Mouse (Mus musculus) cortical plate, adult 2 months (tissue): ENCODE results near the gene Cdk5r1. TPM values are rescaled to one million over a fixed set of nuclear protein-coding genes. Genes with fewer than 3 reads are reported as not detected.

Source experiments
- H3K27ac ChIP-seq: fragments of 200-500 bp; 2 replicates; pipeline ENCODE4 v1.5.1; 2012; ENCODE audit warnings: low read length, control low read depth, inconsistent platforms; ENCODE audit not compliant: insufficient read depth
- H3K4me1 ChIP-seq: fragments of 200-500 bp; 2 replicates; pipeline ENCODE4 v1.6.1; 2011; ENCODE audit warnings: low read length; ENCODE audit not compliant: control insufficient read depth, insufficient read depth
- H3K4me3 ChIP-seq: fragments of 200-500 bp; 2 replicates; pipeline ENCODE4 v1.5.1; 2011; ENCODE audit warnings: mild to moderate bottlenecking, low read length, control low read depth; ENCODE audit not compliant: insufficient read depth
- CTCF ChIP-seq: fragments of 200-500 bp; IDR thresholded peaks from 2 replicates; pipeline ENCODE4 v1.5.1; 2011; ENCODE audit warnings: mild to moderate bottlenecking, control low read depth, low read length; ENCODE audit not compliant: insufficient read depth; ENCODE audit errors: extremely low read depth
- POLR2A ChIP-seq: fragments of 200-500 bp; IDR thresholded peaks from 2 replicates; pipeline ENCODE4 v1.6.1; 2011; ENCODE audit warnings: mild to moderate bottlenecking, low read length, control low read depth; ENCODE audit not compliant: insufficient read depth; ENCODE audit errors: extremely low read depth
- polyA plus RNA-seq: library from polyadenylated mRNA; depleted of rRNA; stranded (reverse); fragments of >200 nt; gene quantifications from 2 replicates; pipeline ENCODE4 v1.2.3, GENCODE M21; 2012

The Cdk5r1 gene
- polyA plus RNA-seq, 1 experiment, result 234 TPM

DNA sequence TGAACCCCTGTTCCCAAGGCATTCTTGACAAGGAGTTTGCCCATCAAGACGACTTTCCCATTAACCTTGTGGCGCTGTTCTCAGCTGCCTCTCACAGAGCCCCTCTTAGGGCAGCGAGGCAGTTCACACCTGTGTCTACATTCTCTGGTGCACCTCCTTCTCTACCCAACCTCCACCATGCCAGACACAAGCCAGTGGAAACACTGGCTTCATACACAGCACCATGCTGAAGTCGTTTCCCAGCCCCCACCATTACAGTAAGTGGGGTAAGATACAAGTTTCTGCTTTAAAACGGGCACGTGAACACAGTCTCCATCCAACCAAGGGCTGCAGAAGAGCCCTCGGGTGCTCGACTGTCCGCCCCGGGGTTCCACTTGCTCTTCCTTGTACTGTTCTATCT is 33.3 kb downstream of the Cdk5r1 start:
- H3K4me3 ChIP-seq, result no peak overlapping the region
- TF ChIP-seq POLR2A (no peak), CTCF (no peak)
- H3K4me1 ChIP-seq, result peaks cover 13% of the 10 kb centered on the region
- no peak overlapping the region for H3K27ac ChIP-seq

DNA sequence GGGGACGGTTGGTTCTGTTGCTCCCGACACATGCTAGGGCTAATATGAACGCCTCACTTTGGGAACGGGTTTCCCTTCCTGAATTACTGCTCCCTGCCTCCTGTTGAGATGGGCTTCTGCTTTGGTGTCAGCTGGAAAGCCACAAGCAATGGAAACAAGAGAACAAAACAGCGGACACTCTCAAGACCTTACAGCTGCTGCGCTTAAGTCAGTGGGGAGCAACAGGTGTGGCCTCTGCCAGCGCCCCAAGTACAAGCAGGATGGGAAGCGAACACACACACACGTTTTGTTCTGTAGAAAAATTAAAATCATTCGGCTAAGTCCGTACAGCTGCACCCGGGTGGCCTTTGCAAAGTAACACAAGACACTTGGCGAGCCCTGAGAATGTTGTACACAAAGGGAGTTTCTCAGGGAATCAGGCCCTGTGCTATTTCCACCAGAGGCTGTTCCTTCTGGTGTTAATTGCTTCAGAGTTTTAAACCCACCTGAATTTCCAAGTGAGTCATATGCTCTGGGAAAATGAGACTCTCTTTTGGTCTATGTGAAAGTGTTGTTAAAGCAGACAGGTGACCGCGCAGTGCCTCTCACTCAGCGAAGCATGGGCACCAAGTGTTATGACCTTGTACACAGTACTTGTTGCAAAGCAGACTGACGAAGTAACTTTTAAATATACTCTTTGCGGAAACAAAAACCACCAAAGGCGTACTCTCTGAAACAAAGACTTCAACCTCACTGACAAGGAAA is 35.7 kb downstream of the Cdk5r1 start:
- Histone ChIP-seq H3K27ac (no peak overlapping the region), H3K4me1 (peaks cover 18% of the 10 kb centered on the region), H3K4me3 (no peak overlapping the region)
- TF ChIP-seq CTCF (no peak), POLR2A (no peak)

DNA sequence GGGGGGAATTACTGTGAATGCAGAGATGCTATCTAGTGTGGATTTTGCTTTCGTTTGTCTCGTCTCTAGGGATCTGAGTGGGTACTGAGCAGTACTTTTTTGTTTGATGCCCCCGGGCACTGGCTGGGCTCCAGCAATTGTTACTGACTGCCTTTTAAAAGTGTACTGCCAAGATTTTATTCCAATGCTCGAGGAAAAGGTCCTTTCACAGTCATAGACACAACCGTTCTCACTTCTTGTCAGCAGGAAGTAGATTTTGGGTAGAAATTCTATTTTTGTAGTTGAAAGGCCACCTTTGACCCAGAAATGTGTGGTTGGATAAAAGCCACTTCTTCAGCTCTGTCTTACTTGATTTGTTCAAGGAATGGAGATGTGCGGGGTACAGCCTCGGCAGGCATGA is 37.0 kb downstream of the Cdk5r1 start:
- no peak overlapping the region for H3K27ac ChIP-seq
- H3K4me1 ChIP-seq, result peaks cover 12% of the 10 kb centered on the region
- H3K4me3 ChIP-seq, result no peak overlapping the region
- TF ChIP-seq POLR2A (no peak), CTCF (no peak)

DNA sequence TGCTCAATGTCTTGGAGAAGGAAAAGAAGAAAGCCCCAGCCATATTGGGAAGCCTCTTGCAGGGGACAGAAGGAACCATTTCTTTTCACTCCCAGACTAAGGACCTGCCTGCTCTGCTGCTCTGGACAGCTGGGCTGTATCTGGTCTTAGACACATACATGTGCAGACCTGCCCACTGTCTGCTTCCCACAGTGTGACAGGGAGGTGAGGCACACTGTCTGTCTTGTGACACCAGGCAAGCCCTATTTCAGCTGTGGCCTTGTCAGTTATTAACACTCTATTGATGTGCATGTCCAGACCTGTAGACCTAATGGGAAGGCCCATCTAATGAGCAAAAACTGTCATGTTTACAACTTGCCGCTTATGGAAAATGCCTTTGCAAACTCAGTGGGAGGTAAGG is 38.5 kb downstream of the Cdk5r1 start:
- H3K4me3 ChIP-seq, result no peak overlapping the region
- peaks cover 14% of the 10 kb centered on the region for H3K4me1 ChIP-seq
- TF ChIP-seq POLR2A (no peak), CTCF (no peak)
- no peak overlapping the region for H3K27ac ChIP-seq

DNA sequence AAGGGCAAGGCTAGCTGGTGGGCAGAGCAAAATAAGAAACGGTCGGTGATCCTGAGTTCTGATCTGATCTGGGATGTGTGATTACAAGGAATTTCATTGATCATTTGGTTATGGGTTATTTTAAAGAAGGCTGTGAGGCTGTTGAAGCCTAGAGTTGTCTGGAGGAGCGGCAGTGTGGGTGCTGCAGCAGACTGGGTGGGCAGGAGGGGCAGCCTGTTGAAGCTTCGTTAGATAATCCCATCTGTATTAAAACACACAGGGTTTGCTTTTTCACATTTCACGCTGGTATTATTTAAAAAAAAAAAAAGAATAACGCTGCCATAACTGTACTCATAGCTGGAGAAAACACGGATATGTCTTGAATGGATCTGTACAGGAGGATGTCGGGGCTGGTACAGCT is 39.1 kb downstream of the Cdk5r1 start:
- Histone ChIP-seq H3K4me3 (no peak overlapping the region), H3K4me1 (peaks cover 14% of the 10 kb centered on the region), H3K27ac (peak overlapping the region; percentile 64; the same call in 1 of the 2 replicates)
- TF ChIP-seq POLR2A (no peak), CTCF (no peak)

DNA sequence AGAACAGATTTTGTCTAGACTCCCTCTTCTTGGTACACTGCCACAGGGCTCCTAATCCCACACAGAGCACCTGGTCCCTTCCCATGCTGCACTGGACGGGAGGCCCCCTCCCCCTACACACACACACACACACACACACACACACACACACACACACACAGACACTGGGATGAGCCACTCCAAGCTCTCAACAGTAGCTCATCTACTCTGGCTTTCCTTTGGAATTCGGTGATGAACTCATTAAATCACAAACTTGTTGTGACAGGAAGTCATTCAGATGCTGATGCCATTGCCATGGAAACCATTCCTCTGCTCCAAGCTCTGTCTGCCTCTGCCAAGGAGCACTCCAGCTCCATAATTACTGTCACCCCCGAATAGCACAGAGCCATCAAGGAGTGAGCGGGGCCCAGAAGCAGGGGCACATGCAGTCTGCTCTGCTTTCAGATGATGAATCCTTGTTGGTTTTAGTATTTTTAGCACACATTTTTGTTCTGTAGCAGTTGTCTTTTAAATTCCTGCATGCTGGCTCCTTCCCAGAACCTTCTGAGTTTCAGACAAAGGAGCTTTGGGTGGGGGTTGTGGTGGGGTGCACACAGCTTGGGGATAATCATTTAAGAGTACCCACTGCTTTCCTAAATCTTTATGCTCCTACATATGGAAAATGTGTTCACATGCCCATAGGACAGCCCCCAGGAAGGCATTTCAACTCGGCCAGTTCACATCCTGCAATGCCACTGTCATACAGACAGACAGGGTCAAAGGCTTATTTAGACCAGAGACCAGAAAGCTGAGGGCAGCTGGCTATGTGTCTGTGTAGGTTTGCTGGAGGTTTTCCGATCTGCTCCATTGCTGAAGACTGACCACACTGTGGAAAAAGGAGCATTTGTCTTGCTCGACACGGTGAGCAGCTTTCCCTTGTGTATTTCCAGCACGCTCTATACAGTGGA is 41.9 kb downstream of the Cdk5r1 start:
- Histone ChIP-seq H3K4me1 (peaks cover 14% of the 10 kb centered on the region), H3K27ac (peak overlapping the region; percentile 73), H3K4me3 (no peak overlapping the region)
- TF ChIP-seq CTCF, result no peak
- no peak for TF ChIP-seq POLR2A

DNA sequence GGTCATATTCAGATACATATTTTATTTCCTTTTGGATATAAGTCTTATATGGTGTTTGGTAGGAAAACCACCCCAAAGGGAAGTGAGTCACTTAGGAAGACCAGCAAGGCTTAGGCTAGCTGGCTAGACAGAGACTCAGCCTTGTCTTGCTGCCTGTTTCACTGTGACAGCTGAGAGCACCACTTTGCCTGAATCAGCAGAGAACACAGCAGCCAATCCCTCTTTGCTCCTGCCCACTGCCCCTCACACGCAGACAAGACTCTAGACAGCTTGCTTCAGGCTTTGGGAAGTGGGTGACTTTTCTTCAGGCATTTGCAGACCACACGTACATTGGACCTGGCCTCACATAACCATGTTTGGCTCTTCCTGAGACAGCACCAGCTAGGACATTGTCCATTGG is 44.3 kb downstream of the Cdk5r1 start:
- peaks cover 8% of the 10 kb centered on the region for H3K4me1 ChIP-seq
- TF ChIP-seq CTCF, result no peak
- TF ChIP-seq POLR2A, result no peak
- H3K4me3 ChIP-seq, result no peak overlapping the region
- H3K27ac ChIP-seq, result no peak overlapping the region

DNA sequence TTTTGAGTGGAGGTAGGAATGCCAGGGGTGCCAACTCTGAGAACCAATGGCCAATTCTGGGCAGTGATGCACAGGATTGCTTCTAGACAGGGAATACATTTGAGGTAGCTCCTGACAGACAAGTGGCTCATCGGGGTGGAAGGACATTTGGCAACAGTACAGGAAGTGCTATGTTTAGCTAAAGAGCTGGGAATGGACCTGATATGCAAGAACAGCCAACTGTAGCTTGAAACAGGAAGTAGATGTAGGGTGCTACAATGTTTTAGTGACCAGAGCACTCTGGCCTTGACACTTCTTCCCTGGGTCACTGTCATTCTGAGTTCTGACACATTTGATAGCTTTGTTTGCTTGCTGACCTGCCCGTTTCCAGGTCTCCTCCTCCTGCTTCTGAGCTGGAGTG is 46.0 kb downstream of the Cdk5r1 start:
- Histone ChIP-seq H3K27ac (peak overlapping the region; percentile 70; the same call in 1 of the 2 replicates), H3K4me3 (no peak overlapping the region), H3K4me1 (peaks cover 8% of the 10 kb centered on the region)
- no peak for TF ChIP-seq POLR2A
- TF ChIP-seq CTCF, result no peak

DNA sequence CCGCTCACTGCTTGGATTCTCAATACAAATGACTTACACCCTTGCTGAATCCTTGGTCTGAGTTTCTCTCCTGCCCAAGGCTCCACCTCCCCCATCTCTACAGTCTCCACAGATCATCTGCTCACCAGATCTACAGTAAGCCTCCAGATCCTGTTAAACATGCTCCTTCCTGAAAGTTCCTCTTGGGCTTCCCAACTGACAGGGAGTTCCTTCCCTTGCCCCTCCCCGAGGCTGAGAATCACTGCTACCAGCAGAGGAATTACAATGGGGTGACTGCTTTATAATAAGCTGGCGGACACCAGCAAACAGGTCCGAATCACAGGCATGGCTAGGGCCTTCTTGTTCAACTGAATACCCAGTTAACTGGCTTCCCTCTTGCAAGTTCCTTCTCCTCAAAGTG is 46.6 kb downstream of the Cdk5r1 start:
- H3K4me1 ChIP-seq, result peaks cover 8% of the 10 kb centered on the region
- TF ChIP-seq POLR2A, result no peak
- no peak for TF ChIP-seq CTCF
- H3K27ac ChIP-seq, result peak overlapping the region; percentile 70
- H3K4me3 ChIP-seq, result no peak overlapping the region
